Mouse (Mus musculus): ENCODE measurements around the gene Bahd1. TPM values are rescaled to one million over a fixed set of nuclear protein-coding genes. Genes with fewer than 3 reads are reported as not detected.

Bahd1 gene
- polyA plus RNA-seq, 1 experiment from 2014 or later = 1.2 TPM

DNA sequence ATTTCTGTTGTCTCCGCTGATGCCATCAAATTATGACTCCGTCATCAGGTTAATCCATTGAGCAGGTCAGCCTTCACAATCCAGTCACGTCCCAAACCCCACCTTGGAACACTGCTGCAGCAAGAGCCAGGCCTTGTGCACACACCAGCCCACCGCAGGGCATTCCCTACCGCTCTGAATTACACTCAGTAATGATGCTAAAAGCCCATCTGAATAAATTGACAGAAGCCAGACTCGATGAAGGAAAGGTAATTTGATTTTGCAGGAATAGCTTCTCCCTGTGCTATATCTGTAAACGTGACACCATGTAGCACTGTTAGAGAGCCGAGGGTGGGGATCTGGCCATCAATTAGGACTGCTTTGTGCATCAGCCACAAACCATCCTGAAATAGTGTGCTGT, 24.9 kb upstream of the Bahd1 start:
- peaks cover 51% of the 10 kb centered on the region for H3K36me3 ChIP-seq (ENCODE audit: control insufficient read depth, insufficient read depth, low read length)
- WGBS = 93% methylated on average over 8 of the region's 8 CpGs
- no peaks in the 10 kb centered on the region for H3K4me1 ChIP-seq (ENCODE audit: control insufficient read depth, insufficient read depth, low read length)
- no peaks in the 10 kb centered on the region for H3K27me3 ChIP-seq (ENCODE audit: control insufficient read depth, insufficient read depth, low read length)
- no peak overlapping the region for H3K9ac ChIP-seq (ENCODE audit: low read depth, low read length)
- no peaks in the 10 kb centered on the region for H3K9me3 ChIP-seq (ENCODE audit: control insufficient read depth, low read length)
- H3K27ac ChIP-seq (ENCODE audit: low read depth, low read length) = no peak overlapping the region
- H3K4me3 ChIP-seq (ENCODE audit: low read length) = no peak overlapping the region
- no peak; the same call in 1 of the 2 replicates for ATAC-seq (ENCODE audit: low FRiP score, low TSS enrichment)
- no peak overlapping the region for H3K4me2 ChIP-seq (replicated peaks; ENCODE audit: low read depth, low read length)

DNA sequence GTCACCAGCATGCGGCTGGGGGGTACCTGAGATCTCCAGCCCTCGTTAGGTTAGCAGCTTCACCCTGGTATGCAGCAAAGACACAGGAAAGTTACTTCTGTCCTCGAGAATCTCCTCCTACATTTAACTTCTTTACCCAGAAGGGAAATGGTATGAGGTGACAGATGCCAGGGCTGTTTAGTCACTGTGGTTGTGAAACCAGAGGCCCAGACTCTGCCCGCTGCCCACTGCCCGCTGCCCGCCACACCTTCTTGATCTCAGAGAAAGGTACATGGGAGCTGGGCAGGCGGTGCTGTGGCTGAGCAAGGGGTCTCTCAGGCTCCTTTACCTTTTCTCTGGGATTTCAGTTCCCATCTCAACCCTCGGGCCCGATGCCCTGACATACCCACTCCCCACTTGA, 23.7 kb upstream of the Bahd1 start:
- Histone ChIP-seq H3K4me2 (replicated peaks; ENCODE audit: low read depth, low read length) (no peak overlapping the region), H3K4me3 (ENCODE audit: low read length) (no peak overlapping the region), H3K9ac (ENCODE audit: low read depth, low read length) (no peak overlapping the region), H3K27me3 (ENCODE audit: control insufficient read depth, insufficient read depth, low read length) (no peaks in the 10 kb centered on the region), H3K4me1 (ENCODE audit: control insufficient read depth, insufficient read depth, low read length) (no peaks in the 10 kb centered on the region), H3K9me3 (ENCODE audit: control insufficient read depth, low read length) (no peaks in the 10 kb centered on the region), H3K27ac (ENCODE audit: low read depth, low read length) (no peak overlapping the region), H3K36me3 (ENCODE audit: control insufficient read depth, insufficient read depth, low read length) (peaks cover 40% of the 10 kb centered on the region)
- no peak for ATAC-seq (ENCODE audit: low FRiP score, low TSS enrichment)
- 97% methylated on average over 9 of the region's 9 CpGs for WGBS

DNA sequence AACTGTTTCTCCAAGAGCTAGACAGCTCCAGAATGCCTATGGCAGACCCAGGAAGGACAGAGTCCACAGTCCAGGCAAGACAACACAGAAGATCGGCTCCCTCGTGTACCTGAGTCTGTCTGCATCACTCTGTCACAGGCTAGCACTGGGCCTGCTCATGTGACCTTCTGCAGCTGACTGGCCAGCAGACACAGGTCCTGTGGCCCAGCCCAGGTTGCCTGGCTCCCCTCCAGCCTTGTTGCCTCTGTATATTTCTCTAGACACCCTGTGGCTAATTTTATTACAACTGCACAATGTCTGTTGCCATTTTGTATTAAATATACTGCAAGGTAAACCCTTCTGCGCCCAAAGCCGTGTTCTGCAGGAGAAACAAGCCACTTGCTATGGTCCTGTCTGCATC, 19.2 kb upstream of the Bahd1 start:
- no peaks in the 10 kb centered on the region for H3K9me3 ChIP-seq (ENCODE audit: control insufficient read depth, low read length)
- H3K4me3 ChIP-seq (ENCODE audit: low read length) = no peak overlapping the region
- no peaks in the 10 kb centered on the region for H3K4me1 ChIP-seq (ENCODE audit: control insufficient read depth, insufficient read depth, low read length)
- H3K27me3 ChIP-seq (ENCODE audit: control insufficient read depth, insufficient read depth, low read length) = peaks cover 6% of the 10 kb centered on the region; the same call in 1 of the 2 replicates
- H3K4me2 ChIP-seq (replicated peaks; ENCODE audit: low read depth, low read length) = no peak overlapping the region
- ATAC-seq (ENCODE audit: low FRiP score, low TSS enrichment) = no peak
- WGBS = 85% methylated on average over 4 of the region's 4 CpGs
- H3K27ac ChIP-seq (ENCODE audit: low read depth, low read length) = no peak overlapping the region
- no peak overlapping the region for H3K9ac ChIP-seq (ENCODE audit: low read depth, low read length)
- peaks cover 17% of the 10 kb centered on the region for H3K36me3 ChIP-seq (ENCODE audit: control insufficient read depth, insufficient read depth, low read length)

DNA sequence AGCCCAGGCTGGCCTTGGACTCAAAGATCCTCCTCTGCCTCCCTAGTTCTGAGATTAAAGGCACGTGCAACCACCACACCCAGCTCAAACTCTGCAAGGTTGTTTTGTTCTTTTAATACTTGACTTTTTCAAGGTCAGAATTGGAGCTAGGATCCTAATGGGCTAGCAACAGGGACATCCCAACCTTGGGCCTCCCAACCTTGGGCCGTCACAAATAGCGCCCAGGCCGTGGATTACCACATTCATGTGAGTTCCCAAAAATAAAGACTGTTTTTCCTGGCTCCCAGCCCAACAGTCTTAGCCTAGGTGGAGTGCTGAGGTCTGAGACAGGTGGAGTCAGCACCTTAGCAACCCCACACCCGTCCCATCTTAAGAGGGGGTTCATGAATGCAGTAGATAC, 18.2 kb upstream of the Bahd1 start:
- Histone ChIP-seq H3K4me2 (replicated peaks; ENCODE audit: low read depth, low read length) (no peak overlapping the region), H3K36me3 (ENCODE audit: control insufficient read depth, insufficient read depth, low read length) (peaks cover 9% of the 10 kb centered on the region; the same call in 1 of the 2 replicates), H3K9ac (ENCODE audit: low read depth, low read length) (no peak overlapping the region), H3K4me1 (ENCODE audit: control insufficient read depth, insufficient read depth, low read length) (no peaks in the 10 kb centered on the region), H3K9me3 (ENCODE audit: control insufficient read depth, low read length) (no peaks in the 10 kb centered on the region), H3K27me3 (ENCODE audit: control insufficient read depth, insufficient read depth, low read length) (peaks cover 6% of the 10 kb centered on the region; the same call in 1 of the 2 replicates), H3K27ac (ENCODE audit: low read depth, low read length) (no peak overlapping the region), H3K4me3 (ENCODE audit: low read length) (no peak overlapping the region)
- no peak for ATAC-seq (ENCODE audit: low FRiP score, low TSS enrichment)
- WGBS = 81% methylated on average over 5 of the region's 5 CpGs

DNA sequence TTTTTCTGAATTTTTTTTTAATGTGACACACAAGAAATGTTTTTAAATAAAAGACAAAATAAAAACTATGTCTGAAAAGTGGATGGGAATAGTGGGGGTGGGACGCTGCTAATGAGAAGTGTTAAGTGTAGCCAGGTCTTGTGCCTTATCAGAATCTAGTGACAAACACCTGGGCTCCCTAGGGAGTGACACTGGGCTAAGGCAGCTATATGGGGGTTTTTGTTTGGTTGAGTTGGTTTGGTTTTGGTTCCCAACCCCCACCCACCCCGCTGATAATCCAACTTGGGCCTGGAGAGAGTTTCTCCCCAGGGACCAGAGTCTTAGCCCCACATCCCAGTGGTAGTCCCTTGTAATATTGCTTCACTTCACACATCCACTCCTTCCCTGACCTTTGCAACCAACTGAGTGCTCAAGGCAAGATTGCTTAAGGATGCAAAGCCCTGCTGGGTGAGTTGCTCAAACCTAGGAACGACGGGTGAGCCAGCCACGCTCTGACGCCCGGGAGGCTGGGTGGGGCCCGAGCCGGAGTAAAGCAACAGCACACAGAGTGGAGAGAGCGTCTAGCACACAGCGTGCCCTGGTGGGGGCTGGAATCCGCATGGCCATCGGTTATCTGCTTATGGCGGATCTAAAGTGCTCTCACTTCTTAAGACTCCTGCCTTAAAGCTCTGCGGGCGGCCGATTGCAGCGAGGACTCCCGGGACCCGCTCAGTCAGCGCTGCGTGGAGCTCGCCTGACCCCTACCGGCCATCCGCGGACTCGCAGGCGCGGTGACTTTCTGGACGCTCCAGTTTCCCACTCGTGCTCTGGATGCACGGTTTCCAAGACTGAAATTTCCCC, 17.1 kb upstream of the Bahd1 start:
- ATAC-seq (ENCODE audit: low FRiP score, low TSS enrichment) = peak; percentile 84
- WGBS = 2% methylated on average over 32 of the region's 32 CpGs
- peak overlapping the region; percentile 21 for H3K4me3 ChIP-seq (ENCODE audit: low read length)
- H3K27me3 ChIP-seq (ENCODE audit: control insufficient read depth, insufficient read depth, low read length) = peaks cover 6% of the 10 kb centered on the region; the same call in 1 of the 2 replicates
- H3K27ac ChIP-seq (ENCODE audit: low read depth, low read length) = no peak overlapping the region
- peak overlapping the region; percentile 55 for H3K4me2 ChIP-seq (replicated peaks; ENCODE audit: low read depth, low read length)
- peaks cover under 1% of the 10 kb centered on the region; the same call in 1 of the 2 replicates for H3K36me3 ChIP-seq (ENCODE audit: control insufficient read depth, insufficient read depth, low read length)
- H3K9ac ChIP-seq (ENCODE audit: low read depth, low read length) = peak overlapping the region; percentile 53; the same call in 1 of the 2 replicates
- no peaks in the 10 kb centered on the region for H3K4me1 ChIP-seq (ENCODE audit: control insufficient read depth, insufficient read depth, low read length)
- H3K9me3 ChIP-seq (ENCODE audit: control insufficient read depth, low read length) = no peaks in the 10 kb centered on the region

DNA sequence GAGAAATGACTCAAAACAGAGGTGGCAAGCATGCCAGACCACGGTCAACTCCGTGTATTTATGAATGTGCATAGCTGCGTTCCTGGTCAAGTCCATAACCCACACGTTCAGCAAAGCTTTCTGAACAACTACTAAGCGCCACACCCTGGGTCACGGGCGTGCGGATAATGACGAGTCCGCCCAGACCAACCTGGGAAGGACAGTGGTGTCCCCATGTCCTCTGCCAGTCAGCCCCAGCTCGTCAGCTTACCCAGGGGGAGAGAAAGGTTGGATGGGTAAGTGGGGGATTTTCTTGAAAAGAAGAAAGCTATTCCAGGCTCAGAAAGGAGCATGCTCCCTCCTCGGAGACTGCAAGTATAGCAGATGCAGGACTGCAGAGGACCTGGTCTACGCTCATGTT, 12.7 kb upstream of the Bahd1 start:
- H3K4me2 ChIP-seq (replicated peaks; ENCODE audit: low read depth, low read length) = no peak overlapping the region; the same call in 1 of the 2 replicates
- peaks cover 11% of the 10 kb centered on the region for H3K27me3 ChIP-seq (ENCODE audit: control insufficient read depth, insufficient read depth, low read length)

DNA sequence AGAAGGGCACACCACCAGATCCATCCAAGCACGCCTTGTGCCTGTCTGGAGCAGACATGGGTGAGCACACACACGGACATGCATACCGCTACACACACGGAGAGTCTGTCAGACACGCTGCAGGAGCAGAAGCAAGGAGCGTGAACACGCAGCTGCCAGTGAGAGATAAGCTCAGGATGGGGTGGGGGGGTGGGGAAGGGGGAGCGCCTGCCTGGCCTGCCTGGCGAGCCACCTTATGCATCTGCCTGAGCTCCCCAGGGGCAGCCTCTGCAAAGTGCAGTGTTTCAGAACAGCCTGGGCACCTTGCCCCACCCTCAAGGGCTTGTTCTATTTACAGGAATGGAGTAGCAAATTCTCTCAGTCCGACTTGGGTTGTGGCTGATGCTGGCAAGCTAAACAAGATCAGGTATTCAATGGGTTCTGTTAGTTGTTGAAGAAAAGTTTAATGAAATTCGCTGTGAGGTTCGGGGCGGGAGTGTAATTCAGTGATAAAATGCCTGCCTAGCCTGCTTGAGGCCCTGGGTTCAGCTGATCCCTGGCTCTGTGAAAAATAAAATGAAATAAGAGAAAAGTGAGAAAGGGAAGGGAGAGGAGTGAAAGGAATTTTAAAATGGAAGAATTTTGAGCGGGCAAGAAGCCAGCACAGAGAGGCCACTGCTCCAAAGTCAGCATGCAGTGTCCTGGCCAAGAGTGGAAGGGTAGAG, 12.2 kb upstream of the Bahd1 start:
- H3K9ac ChIP-seq (ENCODE audit: low read depth, low read length) = no peak overlapping the region
- WGBS = 29% methylated on average over 14 of the region's 14 CpGs
- H3K36me3 ChIP-seq (ENCODE audit: control insufficient read depth, insufficient read depth, low read length) = no peaks in the 10 kb centered on the region
- H3K27ac ChIP-seq (ENCODE audit: low read depth, low read length) = no peak overlapping the region
- H3K27me3 ChIP-seq (ENCODE audit: control insufficient read depth, insufficient read depth, low read length) = peaks cover 11% of the 10 kb centered on the region
- H3K4me2 ChIP-seq (replicated peaks; ENCODE audit: low read depth, low read length) = no peak overlapping the region; the same call in 1 of the 2 replicates
- 0 out of 2 replicates have a peak, but pooled peaks have one; percentile 39 for ATAC-seq (ENCODE audit: low FRiP score, low TSS enrichment)
- no peaks in the 10 kb centered on the region for H3K9me3 ChIP-seq (ENCODE audit: control insufficient read depth, low read length)
- no peaks in the 10 kb centered on the region for H3K4me1 ChIP-seq (ENCODE audit: control insufficient read depth, insufficient read depth, low read length)
- H3K4me3 ChIP-seq (ENCODE audit: low read length) = no peak overlapping the region

More for the DNA sequence above, 12.7 kb upstream of the Bahd1 start:
- WGBS = 70% methylated on average over 13 of the region's 13 CpGs
- Histone ChIP-seq H3K36me3 (ENCODE audit: control insufficient read depth, insufficient read depth, low read length) (no peaks in the 10 kb centered on the region), H3K9me3 (ENCODE audit: control insufficient read depth, low read length) (no peaks in the 10 kb centered on the region), H3K4me1 (ENCODE audit: control insufficient read depth, insufficient read depth, low read length) (no peaks in the 10 kb centered on the region), H3K27ac (ENCODE audit: low read depth, low read length) (no peak overlapping the region), H3K4me3 (ENCODE audit: low read length) (no peak overlapping the region), H3K9ac (ENCODE audit: low read depth, low read length) (no peak overlapping the region)
- ATAC-seq (ENCODE audit: low FRiP score, low TSS enrichment) = no peak

DNA sequence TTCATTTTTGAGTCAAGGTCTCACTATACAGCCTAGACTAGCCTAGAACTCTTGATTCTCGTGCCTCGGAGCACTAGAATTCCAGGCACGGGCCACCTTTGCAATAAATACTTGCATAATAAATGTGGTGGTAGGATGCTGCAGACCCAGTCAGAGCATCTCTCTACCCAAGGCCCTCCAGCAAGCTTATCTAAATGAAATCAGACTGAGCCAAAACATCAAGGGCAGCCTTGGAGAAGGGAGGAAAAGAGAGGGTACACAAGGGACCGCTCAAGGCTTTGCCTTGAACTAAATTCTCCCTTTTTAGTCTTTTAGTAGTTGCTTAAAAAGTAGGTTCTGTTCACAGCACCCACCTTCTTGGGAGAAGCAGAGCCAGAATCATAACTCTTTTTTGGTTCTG, 9.0 kb upstream of the Bahd1 start:
- no peak for ATAC-seq (ENCODE audit: low FRiP score, low TSS enrichment)
- no peak overlapping the region for H3K27ac ChIP-seq (ENCODE audit: low read depth, low read length)
- peaks cover 30% of the 10 kb centered on the region for H3K27me3 ChIP-seq (ENCODE audit: control insufficient read depth, insufficient read depth, low read length)
- H3K4me1 ChIP-seq (ENCODE audit: control insufficient read depth, insufficient read depth, low read length) = no peaks in the 10 kb centered on the region
- WGBS = 85% methylated on average over 4 of the region's 4 CpGs
- H3K4me2 ChIP-seq (replicated peaks; ENCODE audit: low read depth, low read length) = no peak overlapping the region
- no peaks in the 10 kb centered on the region for H3K9me3 ChIP-seq (ENCODE audit: control insufficient read depth, low read length)
- H3K4me3 ChIP-seq (ENCODE audit: low read length) = no peak overlapping the region
- H3K36me3 ChIP-seq (ENCODE audit: control insufficient read depth, insufficient read depth, low read length) = no peaks in the 10 kb centered on the region
- no peak overlapping the region for H3K9ac ChIP-seq (ENCODE audit: low read depth, low read length)

All from kidney, embryonic 14.5 days (tissue).